Mouse (Mus musculus): ENCODE results near the gene Arid5b. TPM values are rescaled to one million over a fixed set of nuclear protein-coding genes. Genes with fewer than 3 reads are reported as not detected.

Gene Arid5b
- polyA plus RNA-seq (2017; shearing (Covaris generic)) = 10 to 100 TPM; 65.3 to 71.0 TPM

GRCm38 (mm10) chr10:68278632-68279361 is at the start of gene Arid5b:
TSS of gene Arid5b (minus strand) at chr10:68278740.

All from activated CD4-positive, CD25-positive, alpha-beta regulatory T cell (primary cell).